Mouse (Mus musculus) liver, postnatal 0 days (tissue): Measurements from ENCODE around the gene Hyls1.

Source experiments
- CTCF ChIP-seq: sonication (generic); IDR thresholded peaks from 2 replicates; pipeline ENCODE4 v1.5.1; 2016; ENCODE audit warnings: antibody characterized with exemption, low read depth
- EP300 ChIP-seq: IDR thresholded peaks from 2 replicates; pipeline ENCODE4 v1.6.1; 2016; ENCODE audit warnings: antibody characterized with exemption, low read depth, mild to moderate bottlenecking

- TF ChIP-seq CTCF (no peak), EP300 (no peak)
Measured at GRCm38 (mm10) chr9:35522241-35522640, 48.0 kb downstream of the Hyls1 start.
